Mouse (Mus musculus): ENCODE results near the gene Zmynd15. TPM values are rescaled to one million over a fixed set of nuclear protein-coding genes. Genes with fewer than 3 reads are reported as not detected.

Zmynd15 gene
- polyA plus RNA-seq, 1 experiment = 186 TPM

- no peaks in the 10 kb centered on the region for H3K27me3 ChIP-seq (ENCODE audit: control insufficient read depth, insufficient read depth, low read length)
- TF ChIP-seq CTCF (IDR thresholded peaks at IDR 0.05; ENCODE audit: control insufficient read depth, insufficient read depth, insufficient replicate concordance, low read depth, low read length) = no peak
- no peak for TF ChIP-seq POLR2A (IDR thresholded peaks at IDR 0.05; ENCODE audit: control insufficient read depth, low read depth, low read length)
- H3K36me3 ChIP-seq (ENCODE audit: control insufficient read depth, insufficient read depth, low read length) = no peaks in the 10 kb centered on the region
- H3K4me3 ChIP-seq (ENCODE audit: control insufficient read depth, low read depth, low read length) = no peak overlapping the region
- peak overlapping the region; percentile 68 for H3K27ac ChIP-seq (ENCODE audit: control insufficient read depth, insufficient read depth, low read depth, low read length)
- no peaks in the 10 kb centered on the region for H3K4me1 ChIP-seq (ENCODE audit: control insufficient read depth, insufficient read depth, low read length)
Measured at GRCm38 (mm10) chr11:70489138-70489537, 29.9 kb downstream of the Zmynd15 start.

GRCm38 (mm10) chr11:70489684-70490083 lies 30.5 kb downstream of the Zmynd15 start:
- no peaks in the 10 kb centered on the region for H3K27me3 ChIP-seq (ENCODE audit: control insufficient read depth, insufficient read depth, low read length)
- H3K27ac ChIP-seq (ENCODE audit: control insufficient read depth, insufficient read depth, low read depth, low read length) = peak overlapping the region; percentile 68
- no peaks in the 10 kb centered on the region for H3K4me1 ChIP-seq (ENCODE audit: control insufficient read depth, insufficient read depth, low read length)
- TF ChIP-seq CTCF (IDR thresholded peaks at IDR 0.05; ENCODE audit: control insufficient read depth, insufficient read depth, insufficient replicate concordance, low read depth, low read length) (no peak), POLR2A (IDR thresholded peaks at IDR 0.05; ENCODE audit: control insufficient read depth, low read depth, low read length) (no peak)
- no peaks in the 10 kb centered on the region for H3K36me3 ChIP-seq (ENCODE audit: control insufficient read depth, insufficient read depth, low read length)
- H3K4me3 ChIP-seq (ENCODE audit: control insufficient read depth, low read depth, low read length) = no peak overlapping the region

GRCm38 (mm10) chr11:70499566-70500475 lies 40.6 kb downstream of the Zmynd15 start:
- no peaks in the 10 kb centered on the region; the same call in 1 of the 2 replicates for H3K4me1 ChIP-seq (ENCODE audit: control insufficient read depth, insufficient read depth, low read length)
- H3K36me3 ChIP-seq (ENCODE audit: control insufficient read depth, insufficient read depth, low read length) = no peaks in the 10 kb centered on the region
- TF ChIP-seq CTCF (IDR thresholded peaks at IDR 0.05; ENCODE audit: control insufficient read depth, insufficient read depth, insufficient replicate concordance, low read depth, low read length) (no peak), POLR2A (IDR thresholded peaks at IDR 0.05; ENCODE audit: control insufficient read depth, low read depth, low read length) (no peak)
- no peak overlapping the region for H3K4me3 ChIP-seq (ENCODE audit: control insufficient read depth, low read depth, low read length)
- no peaks in the 10 kb centered on the region for H3K27me3 ChIP-seq (ENCODE audit: control insufficient read depth, insufficient read depth, low read length)
- H3K27ac ChIP-seq (ENCODE audit: control insufficient read depth, insufficient read depth, low read depth, low read length) = no peak overlapping the region

GRCm38 (mm10) chr11:70500476-70500812 lies 41.2 kb downstream of the Zmynd15 start:
- Histone ChIP-seq H3K27me3 (ENCODE audit: control insufficient read depth, insufficient read depth, low read length) (no peaks in the 10 kb centered on the region), H3K4me1 (ENCODE audit: control insufficient read depth, insufficient read depth, low read length) (peaks cover 3% of the 10 kb centered on the region; the same call in 1 of the 2 replicates), H3K4me3 (ENCODE audit: control insufficient read depth, low read depth, low read length) (no peak overlapping the region), H3K27ac (ENCODE audit: control insufficient read depth, insufficient read depth, low read depth, low read length) (no peak overlapping the region), H3K36me3 (ENCODE audit: control insufficient read depth, insufficient read depth, low read length) (no peaks in the 10 kb centered on the region)
- TF ChIP-seq POLR2A (IDR thresholded peaks at IDR 0.05; ENCODE audit: control insufficient read depth, low read depth, low read length) = no peak
- TF ChIP-seq CTCF (IDR thresholded peaks at IDR 0.05; ENCODE audit: control insufficient read depth, insufficient read depth, insufficient replicate concordance, low read depth, low read length) = no peak

- TF ChIP-seq CTCF (IDR thresholded peaks at IDR 0.05; ENCODE audit: control insufficient read depth, insufficient read depth, insufficient replicate concordance, low read depth, low read length) (no peak), POLR2A (IDR thresholded peaks at IDR 0.05; ENCODE audit: control insufficient read depth, low read depth, low read length) (no peak)
- no peaks in the 10 kb centered on the region for H3K36me3 ChIP-seq (ENCODE audit: control insufficient read depth, insufficient read depth, low read length)
- no peaks in the 10 kb centered on the region for H3K27me3 ChIP-seq (ENCODE audit: control insufficient read depth, insufficient read depth, low read length)
- H3K4me3 ChIP-seq (ENCODE audit: control insufficient read depth, low read depth, low read length) = no peak overlapping the region
- H3K27ac ChIP-seq (ENCODE audit: control insufficient read depth, insufficient read depth, low read depth, low read length) = no peak overlapping the region
- H3K4me1 ChIP-seq (ENCODE audit: control insufficient read depth, insufficient read depth, low read length) = peaks cover 3% of the 10 kb centered on the region; the same call in 1 of the 2 replicates
Measured at GRCm38 (mm10) chr11:70502018-70502417, 42.8 kb downstream of the Zmynd15 start.

- Histone ChIP-seq H3K27me3 (ENCODE audit: control insufficient read depth, insufficient read depth, low read length) (no peaks in the 10 kb centered on the region), H3K4me1 (ENCODE audit: control insufficient read depth, insufficient read depth, low read length) (peaks cover 7% of the 10 kb centered on the region), H3K4me3 (ENCODE audit: control insufficient read depth, low read depth, low read length) (no peak within 1 kb of the TSS), H3K36me3 (ENCODE audit: control insufficient read depth, insufficient read depth, low read length) (no peaks in the 10 kb centered on the region), H3K27ac (ENCODE audit: control insufficient read depth, insufficient read depth, low read depth, low read length) (no peak within 1 kb of the TSS)
- TF ChIP-seq POLR2A (IDR thresholded peaks at IDR 0.05; ENCODE audit: control insufficient read depth, low read depth, low read length) (no peak), CTCF (IDR thresholded peaks at IDR 0.05; ENCODE audit: control insufficient read depth, insufficient read depth, insufficient replicate concordance, low read depth, low read length) (no peak)
Measured at GRCm38 (mm10) chr11:70504970-70505369, 45.7 kb downstream of the Zmynd15 start, which contains the start of gene Tm4sf5. Tm4sf5 (plus strand) TSS chr11:70505244.

- no peak overlapping the region for H3K4me3 ChIP-seq (ENCODE audit: control insufficient read depth, low read depth, low read length)
- H3K27me3 ChIP-seq (ENCODE audit: control insufficient read depth, insufficient read depth, low read length) = no peaks in the 10 kb centered on the region
- H3K36me3 ChIP-seq (ENCODE audit: control insufficient read depth, insufficient read depth, low read length) = no peaks in the 10 kb centered on the region
- H3K27ac ChIP-seq (ENCODE audit: control insufficient read depth, insufficient read depth, low read depth, low read length) = no peak overlapping the region
- peaks cover 9% of the 10 kb centered on the region for H3K4me1 ChIP-seq (ENCODE audit: control insufficient read depth, insufficient read depth, low read length)
- peak; percentile 21; the same call in 1 of the 2 replicates for TF ChIP-seq CTCF (IDR thresholded peaks at IDR 0.05; ENCODE audit: control insufficient read depth, insufficient read depth, insufficient replicate concordance, low read depth, low read length)
- no peak for TF ChIP-seq POLR2A (IDR thresholded peaks at IDR 0.05; ENCODE audit: control insufficient read depth, low read depth, low read length)
Measured at GRCm38 (mm10) chr11:70506385-70506784, 47.2 kb downstream of the Zmynd15 start.
